Mouse (Mus musculus): ENCODE data around the gene Pxdn.
A peak's percentile ranks its signal among the peaks of the same experiment; 100 is the strongest.

Gene Pxdn

DNA sequence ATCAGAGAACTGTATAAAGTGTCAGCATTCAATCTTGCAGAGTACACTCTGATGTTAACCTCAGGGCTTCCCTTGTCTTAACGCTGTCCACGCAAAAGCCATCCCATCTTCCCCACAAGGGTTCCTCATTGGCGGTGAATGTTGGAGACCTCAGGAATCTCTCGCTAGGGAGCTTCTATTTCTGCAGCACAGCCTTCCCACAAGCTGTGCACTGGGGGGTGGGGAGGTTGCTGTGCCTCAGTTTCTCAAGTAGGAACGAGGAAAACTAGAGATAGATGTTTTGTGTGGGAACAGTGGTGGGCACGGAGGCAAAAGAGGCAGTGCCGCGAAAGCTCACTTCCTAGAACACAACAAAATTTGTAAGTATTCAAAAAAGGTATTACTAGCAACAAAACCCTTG is at the start of gene Pxdn:
Pxdn (plus strand) TSS at position 301 of the 400 bp plus-strand sequence.
- DNase-seq (ENCODE audit: low spot score in 2 of 2), result no peak

- DNase-seq (ENCODE audit: low spot score in 2 of 2), result peak in 1 of 2 experiments; percentile 16
Measured at GRCm38 (mm10) chr12:29894669-29895068, 42.7 kb upstream of the Pxdn start.

DNA sequence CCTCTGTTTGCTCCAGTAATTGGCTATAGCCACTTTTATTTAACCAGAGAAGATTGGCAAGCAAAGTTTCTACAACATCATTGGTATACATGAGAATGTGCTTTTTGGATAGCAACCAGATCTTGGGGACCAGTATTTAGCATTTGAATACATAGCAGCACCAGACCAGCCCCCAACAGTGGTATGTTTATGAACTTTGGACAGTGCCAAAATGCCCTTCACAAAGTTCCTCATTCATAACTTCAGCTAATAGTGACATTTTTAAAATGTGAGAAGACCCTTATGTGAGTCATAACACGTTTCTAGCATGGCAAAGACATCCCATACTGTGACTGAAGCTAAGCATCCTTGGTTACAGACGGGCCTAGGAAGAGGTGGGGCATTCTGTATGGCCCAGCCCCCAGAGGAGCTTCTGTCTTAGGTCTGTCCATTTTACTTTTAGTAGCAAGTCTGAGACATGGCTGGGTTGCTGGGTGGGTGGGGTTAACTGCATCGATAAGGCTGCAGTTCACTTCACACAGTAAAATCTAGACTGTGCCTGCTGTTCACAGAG is 39.8 kb upstream of the Pxdn start:
- no peak for DNase-seq (ENCODE audit: low spot score in 2 of 2)

GRCm38 (mm10) chr12:29904101-29904874 is 33.1 kb upstream of the Pxdn start:
- DNase-seq (ENCODE audit: low spot score in 2 of 2), result peak in 1 of 2 experiments; percentile 23

GRCm38 (mm10) chr12:29907056-29907455 is 30.4 kb upstream of the Pxdn start:
- DNase-seq (ENCODE audit: low spot score in 2 of 2), result peak; percentile 16 to 53

GRCm38 (mm10) chr12:29916139-29916538 is 21.3 kb upstream of the Pxdn start:
- DNase-seq (ENCODE audit: low spot score in 2 of 2), result no peak

DNA sequence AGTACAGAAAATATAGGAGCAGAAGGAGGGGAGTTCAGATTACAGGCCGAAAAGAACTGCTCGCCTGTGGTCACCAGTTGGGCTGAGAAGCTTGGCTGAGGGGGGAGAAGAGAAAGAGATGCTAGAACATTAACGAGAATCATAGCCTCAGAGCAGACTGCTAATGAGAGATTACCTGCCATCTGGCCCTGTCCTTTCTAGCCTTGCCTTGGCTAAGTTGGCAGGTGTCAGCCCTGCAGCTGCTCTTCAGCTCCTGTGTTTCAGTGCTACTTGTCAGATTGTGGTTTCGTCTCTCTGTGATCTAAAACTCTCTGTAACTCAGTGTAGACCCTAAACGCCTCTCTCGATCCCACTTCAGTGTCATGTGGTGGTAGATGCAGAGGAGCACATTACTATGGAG is 20.6 kb upstream of the Pxdn start:
- no peak for DNase-seq (ENCODE audit: low spot score in 2 of 2)

DNA sequence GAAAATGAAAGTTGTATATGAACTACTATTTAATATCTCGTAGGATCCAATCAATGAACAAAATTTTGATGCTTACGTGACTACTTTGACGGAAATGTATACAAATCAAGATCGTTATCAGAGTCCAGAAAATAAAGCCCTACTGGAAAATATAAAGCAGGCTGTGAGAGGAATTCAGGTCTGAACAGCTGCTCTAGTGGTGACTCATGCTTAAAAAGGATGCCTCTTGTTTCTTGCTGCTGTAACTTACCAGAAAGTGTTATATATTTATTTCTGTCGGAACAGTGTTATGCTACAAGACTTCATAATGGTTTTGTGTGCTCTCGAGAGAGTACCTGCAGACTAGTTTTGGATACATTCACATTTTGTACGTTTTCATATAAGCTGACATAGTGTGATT is 17.1 kb upstream of the Pxdn start:
- DNase-seq (ENCODE audit: low spot score in 2 of 2), result no peak

- DNase-seq (ENCODE audit: low spot score in 2 of 2), result no peak
Measured at GRCm38 (mm10) chr12:29921481-29921880, 15.9 kb upstream of the Pxdn start.

DNA sequence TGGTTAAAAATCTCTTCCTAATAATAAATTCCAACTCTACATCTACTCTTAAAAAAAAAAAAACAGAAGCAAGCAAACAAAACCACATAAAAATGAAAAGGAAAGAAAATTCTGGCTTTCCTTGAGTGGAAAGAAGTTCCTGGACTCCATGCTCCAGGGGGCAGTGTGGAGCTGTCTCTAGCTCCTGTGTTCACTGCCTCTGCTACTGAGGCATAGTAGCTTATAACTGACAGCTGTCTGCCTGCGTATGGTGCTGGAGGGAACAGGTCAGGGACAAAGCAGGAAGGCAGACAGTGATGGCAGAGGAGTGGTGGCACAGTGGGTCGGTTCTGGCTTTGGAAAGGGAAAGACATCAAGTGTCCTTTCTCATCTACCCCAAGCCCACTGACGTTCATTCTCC is 10.5 kb upstream of the Pxdn start:
- peak in 1 of 2 experiments; percentile 49 for DNase-seq (ENCODE audit: low spot score in 2 of 2)

DNA sequence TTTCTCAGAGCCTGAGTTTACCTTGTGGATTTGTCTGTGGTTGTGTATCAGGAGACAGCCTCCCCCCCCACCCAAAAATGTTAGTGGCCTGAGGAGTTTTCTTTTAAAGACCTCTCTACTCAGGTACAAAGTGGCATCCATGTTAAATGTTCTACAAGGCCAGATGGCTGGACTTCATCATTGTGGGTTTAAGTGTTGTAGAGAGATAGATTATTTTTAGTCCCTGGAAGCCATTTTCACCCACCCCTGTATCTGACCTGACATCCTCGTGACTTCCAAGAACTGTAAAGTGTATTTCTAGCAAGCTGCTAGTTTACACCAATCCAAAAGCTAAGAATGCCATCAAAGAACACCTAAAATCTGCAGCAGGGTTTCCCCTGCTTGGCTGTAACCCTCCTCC is 6.8 kb upstream of the Pxdn start:
- DNase-seq (ENCODE audit: low spot score in 2 of 2), result no peak

DNA sequence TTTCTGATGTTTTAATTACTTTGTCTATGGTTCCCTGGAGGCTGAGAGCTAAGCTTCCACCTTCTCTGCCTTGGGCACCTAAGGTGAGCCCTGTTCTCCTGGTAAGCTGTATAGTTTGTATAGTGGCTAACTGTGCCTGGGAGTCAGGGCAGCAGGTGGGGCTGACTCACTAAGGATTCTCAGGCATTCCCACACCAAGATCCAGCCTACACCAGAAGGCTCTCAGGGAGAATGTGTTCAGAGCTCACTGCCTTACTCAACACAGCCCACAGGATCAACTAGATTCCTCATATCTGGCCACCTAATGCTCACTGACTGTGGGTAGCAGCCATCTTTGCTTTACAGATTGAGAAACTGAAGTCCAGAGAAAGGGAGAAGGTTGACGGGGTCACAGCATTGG is 4.5 kb upstream of the Pxdn start:
- no peak for DNase-seq (ENCODE audit: low spot score in 2 of 2)

DNA sequence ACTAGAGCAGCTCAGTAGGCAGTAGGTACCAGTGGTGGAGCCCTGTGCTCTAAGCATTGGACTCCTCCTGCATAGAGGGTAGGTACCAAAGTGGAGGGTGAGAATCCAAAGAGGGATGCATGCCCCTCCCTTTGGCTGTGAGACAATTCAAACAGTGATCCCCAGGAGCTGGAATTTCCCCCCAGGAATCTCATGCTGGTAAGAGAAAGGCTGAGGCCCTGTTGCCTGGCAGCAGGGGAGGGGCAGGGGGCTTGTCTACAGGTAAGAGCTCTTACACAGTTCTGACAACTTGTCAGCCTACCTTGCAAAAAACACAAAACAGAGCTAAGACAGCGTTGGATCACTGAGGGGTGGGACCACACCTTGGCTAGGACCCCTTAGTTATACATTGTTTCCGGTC is 3.9 kb upstream of the Pxdn start:
- DNase-seq (ENCODE audit: low spot score in 2 of 2), result no peak

- DNase-seq (ENCODE audit: low spot score in 2 of 2), result no peak
Measured at GRCm38 (mm10) chr12:29934120-29934581, 3.3 kb upstream of the Pxdn start.

DNA sequence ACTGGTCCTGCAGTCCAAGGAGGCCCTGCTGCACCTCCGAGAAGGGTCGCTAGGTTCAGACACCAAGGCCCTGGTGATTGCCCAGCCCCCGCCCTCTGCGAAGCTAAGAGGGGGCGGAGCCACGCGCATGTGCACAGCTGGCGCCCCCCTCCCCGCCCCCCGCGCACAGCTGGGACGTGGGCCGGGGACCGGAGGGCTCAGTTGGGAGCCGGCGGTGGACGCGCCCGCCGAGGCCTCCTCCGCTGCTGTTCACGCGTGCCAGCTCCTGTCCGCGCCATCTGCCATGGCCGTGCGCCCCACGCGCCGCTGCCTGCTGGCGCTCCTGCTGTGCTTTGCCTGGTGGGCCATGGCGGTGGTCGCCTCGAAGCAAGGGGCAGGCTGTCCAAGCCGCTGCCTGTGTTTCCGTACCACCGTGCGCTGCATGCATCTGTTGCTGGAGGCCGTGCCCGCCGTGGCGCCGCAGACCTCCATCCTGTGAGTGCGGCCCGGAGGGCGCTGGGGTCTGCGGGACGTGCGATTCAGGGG is 505 bp downstream of the Pxdn start:
- DNase-seq (ENCODE audit: low spot score in 2 of 2), result peak; percentile 15 to 40

DNA sequence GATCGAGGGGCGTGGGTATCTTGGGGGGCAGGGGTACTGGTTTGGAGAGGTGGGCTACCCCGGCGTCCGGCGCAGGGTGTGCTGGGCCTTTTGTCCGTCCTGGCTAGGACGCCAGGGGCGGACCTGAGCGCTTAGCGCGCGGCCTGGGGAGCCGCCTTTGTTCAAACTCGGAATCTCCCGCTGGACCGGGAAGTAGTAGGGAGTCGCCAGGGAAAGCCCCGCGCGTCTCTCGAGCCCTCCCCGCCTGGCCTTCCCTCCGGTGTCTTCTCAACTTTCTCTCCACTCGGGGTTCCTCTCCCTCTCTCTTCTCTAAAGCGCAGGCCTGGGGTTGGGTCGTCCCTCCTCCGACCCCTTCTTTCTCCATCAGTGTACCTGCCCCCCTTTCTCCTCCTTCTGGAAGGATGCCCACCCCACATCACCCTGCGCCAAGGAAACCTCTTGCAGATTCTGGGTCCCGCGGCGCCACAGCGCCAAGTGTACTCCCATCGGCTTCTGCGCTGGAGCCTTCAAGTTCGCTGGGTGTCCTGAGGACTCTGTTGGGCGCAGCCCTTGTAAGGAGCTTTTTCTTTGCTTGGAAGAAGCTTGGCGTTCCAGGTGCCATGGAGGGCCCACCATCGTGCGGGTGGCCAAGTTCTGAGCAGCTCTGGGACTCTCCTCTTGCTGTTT is 1.1 kb downstream of the Pxdn start:
- DNase-seq (ENCODE audit: low spot score in 2 of 2), result peak; percentile 10 to 67

GRCm38 (mm10) chr12:29939261-29939671 is 1.9 kb downstream of the Pxdn start:
- peak; percentile 17 to 50 for DNase-seq (ENCODE audit: low spot score in 2 of 2)

DNA sequence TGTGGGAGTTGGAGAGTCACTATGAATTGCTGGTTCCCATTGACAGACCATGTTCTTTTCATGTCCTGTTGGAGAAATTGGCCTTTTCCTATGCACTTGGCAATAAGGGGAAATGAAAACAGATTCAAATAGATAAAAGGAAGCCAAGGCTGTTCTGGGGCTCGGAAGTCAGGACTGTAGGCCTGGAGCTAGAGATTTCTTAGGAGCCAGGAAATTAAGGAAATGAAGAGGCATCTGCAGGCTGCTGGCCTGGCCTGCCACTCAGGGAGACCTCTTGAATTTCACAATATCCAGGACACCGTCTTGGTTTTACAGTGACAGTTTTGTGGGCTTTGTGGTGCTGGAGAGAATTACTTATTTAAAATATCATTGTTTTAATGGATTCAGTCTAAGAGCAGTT is 5.0 kb downstream of the Pxdn start:
- DNase-seq (ENCODE audit: low spot score in 2 of 2), result no peak

DNA sequence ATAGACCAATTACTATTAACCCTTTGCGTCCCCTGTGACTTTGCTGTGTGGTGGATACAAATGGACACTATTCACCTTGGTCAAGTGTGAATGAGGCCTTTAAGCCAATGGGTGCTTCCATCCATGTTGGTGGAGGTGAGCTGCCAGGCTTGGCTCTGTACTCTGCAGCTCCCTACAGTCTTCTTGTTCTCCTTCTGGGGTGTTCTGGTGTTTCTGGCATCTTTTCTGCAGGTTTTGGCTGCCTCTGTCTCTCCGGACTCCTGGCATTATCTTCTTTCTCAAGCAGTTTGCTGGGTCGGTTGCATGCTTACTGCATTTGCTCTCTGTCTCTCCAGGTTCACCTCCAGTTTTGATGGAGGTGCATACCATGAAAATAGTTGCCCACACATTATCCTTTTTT is 7.2 kb downstream of the Pxdn start:
- DNase-seq (ENCODE audit: low spot score in 2 of 2), result no peak

GRCm38 (mm10) chr12:29945182-29945743 is 7.9 kb downstream of the Pxdn start:
- DNase-seq (ENCODE audit: low spot score in 2 of 2), result no peak

- DNase-seq (ENCODE audit: low spot score in 2 of 2), result no peak
Measured at GRCm38 (mm10) chr12:29951043-29951442, 13.6 kb downstream of the Pxdn start.

DNA sequence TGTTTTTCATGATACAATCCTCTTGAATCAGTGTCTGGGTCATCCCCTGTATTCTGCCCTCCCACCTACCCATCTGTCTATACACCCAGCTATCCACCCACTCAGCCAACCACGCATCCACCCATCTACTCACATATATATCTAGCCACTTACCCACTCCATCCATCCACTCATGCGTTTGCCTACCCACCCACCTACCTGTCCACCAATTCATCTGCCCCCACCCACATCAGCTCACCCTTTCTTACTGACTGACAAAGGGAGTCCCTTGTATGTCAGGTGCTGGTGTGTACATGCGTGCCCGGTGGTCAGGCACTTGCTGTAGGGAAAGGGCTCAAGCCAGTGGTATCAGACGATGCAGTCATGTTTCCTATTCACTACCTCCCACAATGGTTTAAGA is 14.1 kb downstream of the Pxdn start:
- no peak for DNase-seq (ENCODE audit: low spot score in 2 of 2)
